Mouse (Mus musculus): ENCODE results near the gene Elk4. TPM values are rescaled to one million over a fixed set of nuclear protein-coding genes. Genes with fewer than 3 reads are reported as not detected.

Gene Elk4
- polyA plus RNA-seq, 1 experiment from 2014 or later = 22.0 TPM

GRCm38 (mm10) chr1:131965818-131966217 lies 41.6 kb upstream of the Elk4 start:
- TF ChIP-seq CTCF (IDR thresholded peaks at IDR 0.05; ENCODE audit: low read depth) = no peak
- H3K27ac ChIP-seq = no peak overlapping the region
- H3K9ac ChIP-seq (ENCODE audit: low read depth, low read length) = no peak overlapping the region
- H3K4me3 ChIP-seq (replicated peaks; ENCODE audit: low read depth, low read length) = no peak overlapping the region
- no peak overlapping the region for H3K4me2 ChIP-seq (ENCODE audit: low read length)
- H3K9me3 ChIP-seq (replicated peaks; ENCODE audit: low read length) = no peaks in the 10 kb centered on the region
- no peak for DNase-seq (ENCODE audit: low spot score)
- ATAC-seq (replicated peaks; ENCODE audit: low FRiP score, low read depth) = no peak
- H3K36me3 ChIP-seq (ENCODE audit: insufficient read depth, low read length) = no peaks in the 10 kb centered on the region
- 26% methylated on average over 5 of the region's 5 CpGs for WGBS
- no peaks in the 10 kb centered on the region for H3K27me3 ChIP-seq (ENCODE audit: insufficient read depth, low read length)
- H3K4me1 ChIP-seq (replicated peaks; ENCODE audit: insufficient read depth, low read length) = peaks cover 29% of the 10 kb centered on the region

GRCm38 (mm10) chr1:131967336-131967735 lies 40.1 kb upstream of the Elk4 start:
- no peaks in the 10 kb centered on the region for H3K9me3 ChIP-seq (replicated peaks; ENCODE audit: low read length)
- H3K4me2 ChIP-seq (ENCODE audit: low read length) = no peak overlapping the region
- H3K36me3 ChIP-seq (ENCODE audit: insufficient read depth, low read length) = no peaks in the 10 kb centered on the region
- 34% methylated on average over 7 of the region's 7 CpGs for WGBS
- H3K9ac ChIP-seq (ENCODE audit: low read depth, low read length) = 0 out of 2 replicates have a peak overlapping the region, but pooled peaks have one; percentile 29
- peak overlapping the region; percentile 44 for H3K27ac ChIP-seq
- H3K4me3 ChIP-seq (replicated peaks; ENCODE audit: low read depth, low read length) = no peak overlapping the region
- peaks cover 43% of the 10 kb centered on the region for H3K4me1 ChIP-seq (replicated peaks; ENCODE audit: insufficient read depth, low read length)
- no peaks in the 10 kb centered on the region for H3K27me3 ChIP-seq (ENCODE audit: insufficient read depth, low read length)
- no peak for TF ChIP-seq CTCF (IDR thresholded peaks at IDR 0.05; ENCODE audit: low read depth)
- DNase-seq (ENCODE audit: low spot score) (peak; percentile 52), ATAC-seq (replicated peaks; ENCODE audit: low FRiP score, low read depth) (0 out of 2 replicates have a peak, but pooled peaks have one; percentile 16)

- Histone ChIP-seq H3K4me3 (replicated peaks; ENCODE audit: low read depth, low read length) (no peak overlapping the region), H3K9me3 (replicated peaks; ENCODE audit: low read length) (no peaks in the 10 kb centered on the region), H3K9ac (ENCODE audit: low read depth, low read length) (no peak overlapping the region), H3K36me3 (ENCODE audit: insufficient read depth, low read length) (no peaks in the 10 kb centered on the region), H3K27me3 (ENCODE audit: insufficient read depth, low read length) (no peaks in the 10 kb centered on the region), H3K27ac (peak overlapping the region; percentile 66), H3K4me1 (replicated peaks; ENCODE audit: insufficient read depth, low read length) (peaks cover 50% of the 10 kb centered on the region), H3K4me2 (ENCODE audit: low read length) (no peak overlapping the region)
- DNase-seq (ENCODE audit: low spot score) (no peak), ATAC-seq (replicated peaks; ENCODE audit: low FRiP score, low read depth) (no peak)
- WGBS = 35% methylated on average over 3 of the region's 3 CpGs
- TF ChIP-seq CTCF (IDR thresholded peaks at IDR 0.05; ENCODE audit: low read depth) = no peak
These were observed 38.9 kb upstream of the Elk4 start for GRCm38 (mm10) chr1:131968556-131968955.

GRCm38 (mm10) chr1:131968983-131969382 lies 38.4 kb upstream of the Elk4 start:
- H3K9me3 ChIP-seq (replicated peaks; ENCODE audit: low read length) = no peaks in the 10 kb centered on the region
- ATAC-seq (replicated peaks; ENCODE audit: low FRiP score, low read depth) (peak; percentile 60; the same call in 1 of the 2 replicates), DNase-seq (ENCODE audit: low spot score) (no peak)
- H3K4me2 ChIP-seq (ENCODE audit: low read length) = no peak overlapping the region
- H3K27me3 ChIP-seq (ENCODE audit: insufficient read depth, low read length) = no peaks in the 10 kb centered on the region
- no peak overlapping the region for H3K4me3 ChIP-seq (replicated peaks; ENCODE audit: low read depth, low read length)
- no peaks in the 10 kb centered on the region for H3K36me3 ChIP-seq (ENCODE audit: insufficient read depth, low read length)
- H3K9ac ChIP-seq (ENCODE audit: low read depth, low read length) = no peak overlapping the region
- no peak for TF ChIP-seq CTCF (IDR thresholded peaks at IDR 0.05; ENCODE audit: low read depth)
- WGBS = 69% methylated on average over 6 of the region's 6 CpGs
- H3K27ac ChIP-seq = peak overlapping the region; percentile 66
- peaks cover 48% of the 10 kb centered on the region for H3K4me1 ChIP-seq (replicated peaks; ENCODE audit: insufficient read depth, low read length)

GRCm38 (mm10) chr1:131969825-131970224 lies 37.6 kb upstream of the Elk4 start:
- no peak for ATAC-seq (replicated peaks; ENCODE audit: low FRiP score, low read depth)
- Histone ChIP-seq H3K4me2 (ENCODE audit: low read length) (no peak overlapping the region), H3K4me3 (replicated peaks; ENCODE audit: low read depth, low read length) (no peak overlapping the region), H3K9me3 (replicated peaks; ENCODE audit: low read length) (no peaks in the 10 kb centered on the region), H3K36me3 (ENCODE audit: insufficient read depth, low read length) (no peaks in the 10 kb centered on the region), H3K9ac (ENCODE audit: low read depth, low read length) (no peak overlapping the region), H3K27ac (no peak overlapping the region), H3K4me1 (replicated peaks; ENCODE audit: insufficient read depth, low read length) (peaks cover 46% of the 10 kb centered on the region), H3K27me3 (ENCODE audit: insufficient read depth, low read length) (no peaks in the 10 kb centered on the region)
- no peak for TF ChIP-seq CTCF (IDR thresholded peaks at IDR 0.05; ENCODE audit: low read depth)
- DNase-seq (ENCODE audit: low spot score) = no peak
- 46% methylated on average over 4 of the region's 4 CpGs for WGBS

- no peak for TF ChIP-seq CTCF (IDR thresholded peaks at IDR 0.05; ENCODE audit: low read depth)
- Histone ChIP-seq H3K27ac (peak overlapping the region; percentile 77; the same call in 1 of the 2 replicates), H3K9me3 (replicated peaks; ENCODE audit: low read length) (no peaks in the 10 kb centered on the region), H3K4me2 (ENCODE audit: low read length) (no peak overlapping the region), H3K36me3 (ENCODE audit: insufficient read depth, low read length) (no peaks in the 10 kb centered on the region), H3K4me3 (replicated peaks; ENCODE audit: low read depth, low read length) (no peak overlapping the region), H3K27me3 (ENCODE audit: insufficient read depth, low read length) (no peaks in the 10 kb centered on the region), H3K9ac (ENCODE audit: low read depth, low read length) (no peak overlapping the region), H3K4me1 (replicated peaks; ENCODE audit: insufficient read depth, low read length) (peaks cover 46% of the 10 kb centered on the region)
- DNase-seq (ENCODE audit: low spot score) (no peak), ATAC-seq (replicated peaks; ENCODE audit: low FRiP score, low read depth) (no peak)
- 42% methylated on average over 5 of the region's 5 CpGs for WGBS
These were observed 37.1 kb upstream of the Elk4 start for GRCm38 (mm10) chr1:131970322-131970660.

All from kidney, postnatal 0 days (tissue).